Mouse (Mus musculus): ENCODE results near the gene Gna13. TPM values are rescaled to one million over a fixed set of nuclear protein-coding genes. Genes with fewer than 3 reads are reported as not detected.

Gene Gna13
- polyA plus RNA-seq (2014; fragmentation: Nextera tagmentation; extraction: Ambion mirVana) = 24.9 and 28.9 TPM in 2 replicates

- H3K9ac ChIP-seq (ENCODE audit: low read depth, low read length) = peak within 1 kb of the TSS; percentile 97
- no peaks in the 10 kb centered on the region for H3K9me3 ChIP-seq (replicated peaks; ENCODE audit: control insufficient read depth, low read length)
- H3K27ac ChIP-seq (ENCODE audit: low read depth, low read length) = peak within 1 kb of the TSS; percentile 98
- peak within 1 kb of the TSS; percentile 80 for H3K4me2 ChIP-seq
- no peaks in the 10 kb centered on the region; the same call in none of the 2 replicates for H3K36me3 ChIP-seq (ENCODE audit: control insufficient read depth, insufficient read depth, low read length)
- H3K27me3 ChIP-seq (ENCODE audit: control insufficient read depth, insufficient read depth, low read length) = no peaks in the 10 kb centered on the region
- ATAC-seq (replicated peaks; ENCODE audit: insufficient number of reproducible peaks, low FRiP score, low TSS enrichment) = peak; percentile 88
- peaks cover 41% of the 10 kb centered on the region for H3K4me1 ChIP-seq (ENCODE audit: control insufficient read depth, insufficient read depth, low read length)
- H3K4me3 ChIP-seq (ENCODE audit: low read depth, low read length) = peak within 1 kb of the TSS; percentile 95
- WGBS (ENCODE audit: insufficient replicate concordance) = under 1% methylated on average over 49 of the region's 89 CpGs
These were observed at the start of gene Gna13 for GRCm38 (mm10) chr11:109362463-109363190. TSS of gene Gna13 (plus strand) at chr11:109362831.

GRCm38 (mm10) chr11:109316921-109317320 is 45.7 kb upstream of the Gna13 start:
- Histone ChIP-seq H3K9ac (ENCODE audit: low read depth, low read length) (no peak overlapping the region), H3K9me3 (replicated peaks; ENCODE audit: control insufficient read depth, low read length) (no peaks in the 10 kb centered on the region), H3K27ac (ENCODE audit: low read depth, low read length) (no peak overlapping the region), H3K4me2 (no peak overlapping the region), H3K27me3 (ENCODE audit: control insufficient read depth, insufficient read depth, low read length) (peaks cover 5% of the 10 kb centered on the region), H3K4me3 (ENCODE audit: low read depth, low read length) (no peak overlapping the region), H3K4me1 (ENCODE audit: control insufficient read depth, insufficient read depth, low read length) (no peaks in the 10 kb centered on the region), H3K36me3 (ENCODE audit: control insufficient read depth, insufficient read depth, low read length) (no peaks in the 10 kb centered on the region)
- no peak for ATAC-seq (replicated peaks; ENCODE audit: insufficient number of reproducible peaks, low FRiP score, low TSS enrichment)
- 32% methylated on average over 4 of the region's 4 CpGs for WGBS (ENCODE audit: insufficient replicate concordance)

- no peaks in the 10 kb centered on the region for H3K9me3 ChIP-seq (replicated peaks; ENCODE audit: control insufficient read depth, low read length)
- no peak for ATAC-seq (replicated peaks; ENCODE audit: insufficient number of reproducible peaks, low FRiP score, low TSS enrichment)
- no peak overlapping the region for H3K27ac ChIP-seq (ENCODE audit: low read depth, low read length)
- 80% methylated on average over 4 of the region's 4 CpGs for WGBS (ENCODE audit: insufficient replicate concordance)
- no peak overlapping the region for H3K9ac ChIP-seq (ENCODE audit: low read depth, low read length)
- H3K36me3 ChIP-seq (ENCODE audit: control insufficient read depth, insufficient read depth, low read length) = no peaks in the 10 kb centered on the region
- no peak overlapping the region for H3K4me3 ChIP-seq (ENCODE audit: low read depth, low read length)
- H3K4me1 ChIP-seq (ENCODE audit: control insufficient read depth, insufficient read depth, low read length) = no peaks in the 10 kb centered on the region
- no peak overlapping the region for H3K4me2 ChIP-seq
- no peaks in the 10 kb centered on the region; the same call in 1 of the 2 replicates for H3K27me3 ChIP-seq (ENCODE audit: control insufficient read depth, insufficient read depth, low read length)
These were observed 43.2 kb upstream of the Gna13 start for GRCm38 (mm10) chr11:109319471-109319870.

GRCm38 (mm10) chr11:109319946-109320345 is 42.7 kb upstream of the Gna13 start:
- Histone ChIP-seq H3K36me3 (ENCODE audit: control insufficient read depth, insufficient read depth, low read length) (no peaks in the 10 kb centered on the region), H3K4me3 (ENCODE audit: low read depth, low read length) (no peak overlapping the region), H3K4me1 (ENCODE audit: control insufficient read depth, insufficient read depth, low read length) (no peaks in the 10 kb centered on the region), H3K27ac (ENCODE audit: low read depth, low read length) (no peak overlapping the region), H3K4me2 (no peak overlapping the region), H3K9me3 (replicated peaks; ENCODE audit: control insufficient read depth, low read length) (no peaks in the 10 kb centered on the region), H3K9ac (ENCODE audit: low read depth, low read length) (no peak overlapping the region), H3K27me3 (ENCODE audit: control insufficient read depth, insufficient read depth, low read length) (no peaks in the 10 kb centered on the region; the same call in 1 of the 2 replicates)
- 75% methylated on average over 5 of the region's 5 CpGs for WGBS (ENCODE audit: insufficient replicate concordance)
- no peak for ATAC-seq (replicated peaks; ENCODE audit: insufficient number of reproducible peaks, low FRiP score, low TSS enrichment)

- no peaks in the 10 kb centered on the region for H3K9me3 ChIP-seq (replicated peaks; ENCODE audit: control insufficient read depth, low read length)
- H3K4me2 ChIP-seq = no peak overlapping the region
- H3K27me3 ChIP-seq (ENCODE audit: control insufficient read depth, insufficient read depth, low read length) = no peaks in the 10 kb centered on the region; the same call in 1 of the 2 replicates
- no peaks in the 10 kb centered on the region for H3K36me3 ChIP-seq (ENCODE audit: control insufficient read depth, insufficient read depth, low read length)
- no peaks in the 10 kb centered on the region for H3K4me1 ChIP-seq (ENCODE audit: control insufficient read depth, insufficient read depth, low read length)
- 60% methylated on average over 8 of the region's 8 CpGs for WGBS (ENCODE audit: insufficient replicate concordance)
- H3K9ac ChIP-seq (ENCODE audit: low read depth, low read length) = no peak overlapping the region
- no peak for ATAC-seq (replicated peaks; ENCODE audit: insufficient number of reproducible peaks, low FRiP score, low TSS enrichment)
- no peak overlapping the region for H3K4me3 ChIP-seq (ENCODE audit: low read depth, low read length)
- H3K27ac ChIP-seq (ENCODE audit: low read depth, low read length) = no peak overlapping the region
These were observed 42.2 kb upstream of the Gna13 start for GRCm38 (mm10) chr11:109320361-109320933.

- Histone ChIP-seq H3K9ac (ENCODE audit: low read depth, low read length) (no peak overlapping the region), H3K4me1 (ENCODE audit: control insufficient read depth, insufficient read depth, low read length) (peaks cover 3% of the 10 kb centered on the region; the same call in 1 of the 2 replicates), H3K36me3 (ENCODE audit: control insufficient read depth, insufficient read depth, low read length) (no peaks in the 10 kb centered on the region), H3K27me3 (ENCODE audit: control insufficient read depth, insufficient read depth, low read length) (peaks cover 6% of the 10 kb centered on the region; the same call in 1 of the 2 replicates), H3K27ac (ENCODE audit: low read depth, low read length) (no peak overlapping the region), H3K4me2 (no peak overlapping the region), H3K4me3 (ENCODE audit: low read depth, low read length) (no peak overlapping the region), H3K9me3 (replicated peaks; ENCODE audit: control insufficient read depth, low read length) (no peaks in the 10 kb centered on the region)
- no peak for ATAC-seq (replicated peaks; ENCODE audit: insufficient number of reproducible peaks, low FRiP score, low TSS enrichment)
- WGBS (ENCODE audit: insufficient replicate concordance) = 66% methylated on average over 13 of the region's 13 CpGs
These were observed 36.4 kb upstream of the Gna13 start for GRCm38 (mm10) chr11:109326270-109326669.

- Histone ChIP-seq H3K9me3 (replicated peaks; ENCODE audit: control insufficient read depth, low read length) (no peaks in the 10 kb centered on the region), H3K27me3 (ENCODE audit: control insufficient read depth, insufficient read depth, low read length) (peaks cover 6% of the 10 kb centered on the region; the same call in 1 of the 2 replicates), H3K27ac (ENCODE audit: low read depth, low read length) (no peak overlapping the region), H3K36me3 (ENCODE audit: control insufficient read depth, insufficient read depth, low read length) (no peaks in the 10 kb centered on the region), H3K4me2 (no peak overlapping the region), H3K9ac (ENCODE audit: low read depth, low read length) (no peak overlapping the region), H3K4me3 (ENCODE audit: low read depth, low read length) (no peak overlapping the region), H3K4me1 (ENCODE audit: control insufficient read depth, insufficient read depth, low read length) (peaks cover 3% of the 10 kb centered on the region; the same call in 1 of the 2 replicates)
- no peak for ATAC-seq (replicated peaks; ENCODE audit: insufficient number of reproducible peaks, low FRiP score, low TSS enrichment)
- 43% methylated on average over 3 of the region's 3 CpGs for WGBS (ENCODE audit: insufficient replicate concordance)
These were observed 35.2 kb upstream of the Gna13 start for GRCm38 (mm10) chr11:109327381-109327780.

GRCm38 (mm10) chr11:109327952-109328351 is 34.7 kb upstream of the Gna13 start:
- no peak for ATAC-seq (replicated peaks; ENCODE audit: insufficient number of reproducible peaks, low FRiP score, low TSS enrichment)
- WGBS (ENCODE audit: insufficient replicate concordance) = 79% methylated on average over 10 of the region's 10 CpGs
- no peak overlapping the region for H3K9ac ChIP-seq (ENCODE audit: low read depth, low read length)

More at GRCm38 (mm10) chr11:109327952-109328351, 34.7 kb upstream of the Gna13 start:
- H3K4me2 ChIP-seq = no peak overlapping the region
- H3K36me3 ChIP-seq (ENCODE audit: control insufficient read depth, insufficient read depth, low read length) = no peaks in the 10 kb centered on the region
- H3K4me3 ChIP-seq (ENCODE audit: low read depth, low read length) = no peak overlapping the region
- peaks cover 3% of the 10 kb centered on the region; the same call in 1 of the 2 replicates for H3K4me1 ChIP-seq (ENCODE audit: control insufficient read depth, insufficient read depth, low read length)
- H3K9me3 ChIP-seq (replicated peaks; ENCODE audit: control insufficient read depth, low read length) = no peaks in the 10 kb centered on the region
- H3K27me3 ChIP-seq (ENCODE audit: control insufficient read depth, insufficient read depth, low read length) = peaks cover 6% of the 10 kb centered on the region; the same call in 1 of the 2 replicates
- H3K27ac ChIP-seq (ENCODE audit: low read depth, low read length) = no peak overlapping the region
